Mouse (Mus musculus) c-Kit-positive CD71-positive TER-119-positive erythroid progenitor cells, embryonic 14.5 days (primary cell): ENCODE measurements at regions not wholly inside any gene's neighbourhood (a gene's known extent, or its start where the extent isn't known, plus 50 kb on each side); places are given as distances from the start of the nearest gene placed in this dataset.

ENCODE experiments used
- DNase-seq: peaks from one replicate; pipeline ENCODE4 v3.0.0-alpha.2; 2013; ENCODE audit warnings: low spot score

DNA sequence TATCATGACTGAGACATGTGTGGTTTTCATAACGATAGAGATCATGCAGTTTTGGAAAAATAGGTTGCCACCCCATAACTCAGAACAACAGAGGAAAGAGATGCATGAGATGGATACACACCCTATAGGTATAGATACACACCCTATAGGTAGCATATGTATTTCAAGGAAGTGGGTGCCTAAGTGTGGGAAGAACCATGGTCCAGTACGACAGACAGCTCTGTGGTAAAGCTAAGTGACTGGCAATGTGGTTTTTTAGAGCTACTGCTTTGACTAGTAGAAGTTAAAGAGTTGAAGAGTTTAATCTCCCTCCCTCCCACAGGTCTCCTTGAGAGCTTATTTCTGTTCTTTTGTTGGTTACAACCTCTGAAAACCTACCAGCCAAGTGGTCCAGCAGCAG lies 60.2 kb upstream of the Clint1 start:
- no peak for DNase-seq

GRCm38 (mm10) chr11:45794361-45794981 lies 57.4 kb upstream of the Clint1 start:
- no peak for DNase-seq

DNA sequence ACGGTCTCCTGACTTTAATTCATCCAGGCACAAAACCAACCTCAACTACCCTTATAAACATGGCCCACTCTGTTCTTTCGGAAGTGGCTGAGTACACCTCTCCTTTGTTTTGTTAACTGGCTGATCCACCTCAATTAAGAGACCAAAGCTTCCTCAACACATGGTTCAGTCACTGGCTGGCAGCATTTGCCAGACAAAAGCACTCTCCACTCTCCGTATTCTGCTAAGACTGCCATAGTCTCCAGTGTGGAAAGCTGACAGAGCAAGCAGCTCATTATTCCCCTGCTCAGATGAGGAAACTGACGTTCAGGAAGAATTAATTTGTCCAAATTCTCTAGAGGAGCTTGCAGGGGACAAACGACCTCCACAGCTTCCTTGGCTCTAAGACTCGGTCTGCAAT lies 56.5 kb upstream of the Clint1 start:
- DNase-seq, result no peak

DNA sequence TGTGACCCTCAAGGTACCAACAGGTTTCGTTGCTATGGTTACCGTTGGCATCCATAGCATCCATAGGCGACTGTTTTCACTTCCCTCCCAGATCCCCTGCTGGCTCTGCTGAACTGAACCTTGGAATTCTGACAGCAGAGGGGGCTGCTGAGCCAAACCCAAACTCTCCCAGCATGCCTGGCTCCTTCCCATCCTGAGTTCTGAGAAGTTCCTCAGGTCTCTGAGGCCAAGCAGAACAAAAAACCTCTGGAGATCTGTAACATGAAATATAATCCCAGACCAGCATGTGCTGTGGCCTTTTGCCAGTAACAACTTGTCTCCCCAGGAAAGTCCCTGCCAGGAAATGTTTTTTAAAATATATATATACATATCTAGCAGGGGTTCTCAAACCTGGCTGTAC lies 56.1 kb upstream of the Clint1 start:
- peak; percentile 80 for DNase-seq

- no peak for DNase-seq
These were observed 52.0 kb upstream of the Clint1 start for GRCm38 (mm10) chr11:45799732-45800386.
